Mouse (Mus musculus): ENCODE measurements at regions not wholly inside any gene's neighbourhood (a gene's known extent, or its start where the extent isn't known, plus 50 kb on each side); places are given as distances from the start of the nearest gene placed in this dataset.

DNA sequence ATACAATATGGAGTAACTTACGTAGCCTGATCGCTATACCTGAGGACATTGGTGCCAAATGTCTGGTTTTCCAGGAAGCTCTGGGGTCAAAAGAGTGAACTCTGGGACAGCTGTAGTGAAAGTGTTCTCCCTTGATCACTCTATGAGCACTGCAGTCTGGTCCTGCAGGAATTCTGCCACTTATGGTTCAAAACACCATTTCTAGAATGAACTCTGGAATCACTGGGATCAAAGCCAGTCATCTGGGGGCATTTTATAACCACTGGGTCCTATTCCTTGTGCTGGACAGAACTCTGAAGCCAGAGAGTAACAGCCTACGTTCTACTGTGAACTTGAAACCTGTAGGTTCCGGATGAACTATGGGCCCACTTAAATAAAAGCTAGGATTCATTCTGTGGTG, 173.5 kb upstream of the Nrip1 start:
- Histone ChIP-seq H3K9me3 (ENCODE audit: low read depth, low read length) (no peaks in the 10 kb centered on the region), H3K9ac (no peak overlapping the region), H3K4me2 (no peak overlapping the region), H3K27ac (ENCODE audit: low read depth) (no peak overlapping the region), H3K4me3 (ENCODE audit: low read depth, low read length) (no peak overlapping the region), H3K4me1 (ENCODE audit: insufficient read depth) (no peaks in the 10 kb centered on the region), H3K36me3 (ENCODE audit: insufficient read depth) (no peaks in the 10 kb centered on the region), H3K27me3 (ENCODE audit: insufficient read depth, low read length) (no peaks in the 10 kb centered on the region)
- WGBS, result 91% methylated on average over 4 of the region's 4 CpGs
- ATAC-seq (ENCODE audit: insufficient read depth) (no peak), DNase-seq (no peak)
- no peak for TF ChIP-seq CTCF (IDR thresholded peaks at IDR 0.05; ENCODE audit: low read depth)

DNA sequence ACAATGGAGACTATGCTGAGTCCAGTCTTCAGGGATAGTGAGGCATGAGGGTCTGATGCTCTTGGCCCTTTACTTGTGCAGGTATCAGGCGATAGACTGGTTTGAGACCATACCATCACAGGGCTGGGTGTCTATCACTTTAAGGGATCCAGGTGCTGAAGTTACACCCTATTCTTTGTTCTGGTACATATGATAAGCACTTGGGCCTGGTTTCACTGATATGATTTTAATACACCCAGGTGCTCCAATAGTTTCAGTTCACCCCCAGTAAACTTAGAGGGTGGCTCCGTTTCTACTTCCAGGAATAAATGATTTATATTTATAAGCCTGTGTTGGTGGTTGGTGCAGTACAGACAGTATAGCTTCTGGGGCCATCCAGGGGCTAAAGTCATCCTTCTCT, 173.0 kb upstream of the Nrip1 start:
- no peak overlapping the region for H3K4me3 ChIP-seq (ENCODE audit: low read depth, low read length)
- ATAC-seq (ENCODE audit: insufficient read depth), result no peak
- no peak overlapping the region for H3K27ac ChIP-seq (ENCODE audit: low read depth)
- H3K9ac ChIP-seq, result no peak overlapping the region
- H3K9me3 ChIP-seq (ENCODE audit: low read depth, low read length), result no peaks in the 10 kb centered on the region
- no peaks in the 10 kb centered on the region for H3K36me3 ChIP-seq (ENCODE audit: insufficient read depth)
- WGBS, result 84% methylated on average over 2 of the region's 2 CpGs
- DNase-seq, result no peak
- no peak overlapping the region for H3K4me2 ChIP-seq
- H3K4me1 ChIP-seq (ENCODE audit: insufficient read depth), result no peaks in the 10 kb centered on the region
- no peaks in the 10 kb centered on the region for H3K27me3 ChIP-seq (ENCODE audit: insufficient read depth, low read length)
- no peak for TF ChIP-seq CTCF (IDR thresholded peaks at IDR 0.05; ENCODE audit: low read depth)

DNA sequence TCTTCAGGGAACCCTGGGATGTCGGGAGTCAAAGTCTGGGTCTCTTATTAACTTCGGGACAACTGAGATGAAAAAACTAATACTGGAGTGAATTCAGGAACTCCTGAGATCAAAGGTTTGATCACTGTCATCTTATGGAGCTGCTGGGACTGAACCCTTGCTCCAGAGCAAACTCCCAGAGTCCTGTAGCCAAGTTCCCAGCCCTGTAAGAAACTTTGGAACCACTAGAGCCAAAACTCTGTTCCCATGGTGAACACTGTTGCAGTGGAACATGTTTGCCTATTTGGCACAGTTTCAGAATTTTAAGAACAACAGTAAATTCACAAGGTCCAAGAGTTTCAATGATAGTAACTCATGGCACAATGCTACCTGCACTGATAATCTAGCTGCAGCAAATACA, 172.3 kb upstream of the Nrip1 start:
- Histone ChIP-seq H3K4me1 (ENCODE audit: insufficient read depth) (no peaks in the 10 kb centered on the region), H3K36me3 (ENCODE audit: insufficient read depth) (no peaks in the 10 kb centered on the region), H3K9ac (no peak overlapping the region), H3K27ac (ENCODE audit: low read depth) (no peak overlapping the region), H3K9me3 (ENCODE audit: low read depth, low read length) (no peaks in the 10 kb centered on the region), H3K4me3 (ENCODE audit: low read depth, low read length) (no peak overlapping the region), H3K4me2 (no peak overlapping the region), H3K27me3 (ENCODE audit: insufficient read depth, low read length) (no peaks in the 10 kb centered on the region)
- TF ChIP-seq CTCF (IDR thresholded peaks at IDR 0.05; ENCODE audit: low read depth), result no peak
- WGBS, result 85% methylated on average over 2 of the region's 2 CpGs
- ATAC-seq (ENCODE audit: insufficient read depth), result no peak
- DNase-seq, result no peak

DNA sequence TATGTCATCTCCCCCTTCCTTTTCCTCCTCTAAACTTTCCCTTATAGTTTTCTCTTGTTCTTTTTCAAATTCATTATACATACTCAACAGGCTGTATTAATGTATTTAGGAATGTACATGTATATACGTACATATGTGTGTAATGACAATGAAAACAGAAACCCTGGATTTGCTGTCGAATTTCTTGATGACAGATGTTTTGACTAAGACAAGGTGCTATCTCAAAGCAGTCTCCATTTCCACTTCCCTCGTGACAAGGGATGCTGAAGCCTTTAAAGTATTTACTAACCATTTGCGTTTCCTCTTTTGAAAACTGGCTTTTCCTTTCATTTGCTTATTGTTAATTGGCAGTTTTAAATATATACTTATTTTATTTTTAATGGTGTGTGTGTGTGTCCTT, 171.3 kb upstream of the Nrip1 start:
- DNase-seq (no peak), ATAC-seq (ENCODE audit: insufficient read depth) (no peak)
- Histone ChIP-seq H3K4me1 (ENCODE audit: insufficient read depth) (no peaks in the 10 kb centered on the region), H3K4me2 (no peak overlapping the region), H3K9ac (no peak overlapping the region), H3K4me3 (ENCODE audit: low read depth, low read length) (no peak overlapping the region), H3K36me3 (ENCODE audit: insufficient read depth) (no peaks in the 10 kb centered on the region), H3K27me3 (ENCODE audit: insufficient read depth, low read length) (no peaks in the 10 kb centered on the region), H3K27ac (ENCODE audit: low read depth) (no peak overlapping the region), H3K9me3 (ENCODE audit: low read depth, low read length) (no peaks in the 10 kb centered on the region)
- WGBS, result 66% methylated on average over 4 of the region's 4 CpGs
- TF ChIP-seq CTCF (IDR thresholded peaks at IDR 0.05; ENCODE audit: low read depth), result no peak

DNA sequence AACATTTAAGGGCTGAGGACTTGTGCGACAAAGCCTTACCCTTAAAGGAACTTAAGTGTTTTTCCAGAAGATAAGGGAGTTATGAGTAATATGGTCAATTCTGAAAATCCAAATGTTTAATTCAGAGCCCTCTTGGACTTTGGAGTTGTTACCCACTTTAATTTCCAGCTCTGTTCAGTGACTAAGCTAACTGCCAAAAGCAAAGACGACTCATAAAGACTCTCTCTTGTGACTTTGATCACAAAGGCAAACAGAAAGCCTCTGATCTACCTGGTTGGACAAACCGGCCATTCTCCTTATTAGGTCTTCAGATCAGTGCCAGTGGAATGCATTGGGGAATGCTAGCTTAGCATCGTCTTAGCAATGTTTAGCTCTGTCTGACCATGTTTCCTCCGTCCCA, 167.3 kb upstream of the Nrip1 start:
- peaks cover 5% of the 10 kb centered on the region for H3K4me1 ChIP-seq (ENCODE audit: insufficient read depth)
- DNase-seq, result peak; percentile 23
- WGBS, result 42% methylated on average over 5 of the region's 5 CpGs
- peak overlapping the region; percentile 21; the same call in 1 of the 2 replicates for H3K27ac ChIP-seq (ENCODE audit: low read depth)
- no peaks in the 10 kb centered on the region for H3K36me3 ChIP-seq (ENCODE audit: insufficient read depth)
- ATAC-seq (ENCODE audit: insufficient read depth), result peak; percentile 44
- no peaks in the 10 kb centered on the region for H3K9me3 ChIP-seq (ENCODE audit: low read depth, low read length)
- no peaks in the 10 kb centered on the region for H3K27me3 ChIP-seq (ENCODE audit: insufficient read depth, low read length)
- TF ChIP-seq CTCF (IDR thresholded peaks at IDR 0.05; ENCODE audit: low read depth), result no peak
- H3K4me2 ChIP-seq, result no peak overlapping the region
- H3K4me3 ChIP-seq (ENCODE audit: low read depth, low read length), result no peak overlapping the region
- no peak overlapping the region for H3K9ac ChIP-seq

DNA sequence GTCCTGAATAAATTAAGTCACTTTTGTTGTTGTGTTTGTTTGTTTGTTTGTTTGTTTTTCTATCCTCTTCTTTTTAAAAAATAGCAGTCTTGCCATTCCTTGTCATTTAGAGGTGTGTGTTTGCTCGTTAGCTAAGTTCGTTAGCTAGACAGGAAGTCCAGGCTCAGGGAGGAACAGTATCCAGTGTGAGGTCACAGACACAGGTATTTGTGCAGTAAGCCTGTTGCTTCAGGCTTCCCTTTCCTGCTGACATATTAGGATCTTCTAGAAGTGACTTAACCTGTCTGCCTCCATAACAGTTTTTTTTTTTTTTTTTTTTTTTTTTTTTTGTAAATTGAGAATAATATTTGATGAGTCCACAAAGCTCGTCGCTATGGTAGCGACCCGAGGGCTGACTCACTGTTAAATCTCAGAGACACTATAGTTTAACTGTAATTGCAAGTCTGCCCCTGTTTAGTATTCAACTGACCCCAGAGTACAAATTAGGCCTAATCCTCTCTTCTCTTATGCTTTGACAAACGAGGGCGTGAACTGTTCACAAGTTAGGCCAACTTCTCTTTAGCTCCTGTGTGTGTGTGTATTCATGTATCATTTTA, 166.8 kb upstream of the Nrip1 start:
- ATAC-seq (ENCODE audit: insufficient read depth) (peak; percentile 50), DNase-seq (peak; percentile 27)
- no peak for TF ChIP-seq CTCF (IDR thresholded peaks at IDR 0.05; ENCODE audit: low read depth)
- peaks cover 5% of the 10 kb centered on the region for H3K4me1 ChIP-seq (ENCODE audit: insufficient read depth)
- WGBS, result 50% methylated on average over 8 of the region's 8 CpGs
- no peak overlapping the region for H3K27ac ChIP-seq (ENCODE audit: low read depth)
- no peaks in the 10 kb centered on the region for H3K9me3 ChIP-seq (ENCODE audit: low read depth, low read length)
- H3K27me3 ChIP-seq (ENCODE audit: insufficient read depth, low read length), result no peaks in the 10 kb centered on the region
- no peak overlapping the region for H3K9ac ChIP-seq
- no peaks in the 10 kb centered on the region for H3K36me3 ChIP-seq (ENCODE audit: insufficient read depth)
- no peak overlapping the region for H3K4me3 ChIP-seq (ENCODE audit: low read depth, low read length)
- H3K4me2 ChIP-seq, result no peak overlapping the region

DNA sequence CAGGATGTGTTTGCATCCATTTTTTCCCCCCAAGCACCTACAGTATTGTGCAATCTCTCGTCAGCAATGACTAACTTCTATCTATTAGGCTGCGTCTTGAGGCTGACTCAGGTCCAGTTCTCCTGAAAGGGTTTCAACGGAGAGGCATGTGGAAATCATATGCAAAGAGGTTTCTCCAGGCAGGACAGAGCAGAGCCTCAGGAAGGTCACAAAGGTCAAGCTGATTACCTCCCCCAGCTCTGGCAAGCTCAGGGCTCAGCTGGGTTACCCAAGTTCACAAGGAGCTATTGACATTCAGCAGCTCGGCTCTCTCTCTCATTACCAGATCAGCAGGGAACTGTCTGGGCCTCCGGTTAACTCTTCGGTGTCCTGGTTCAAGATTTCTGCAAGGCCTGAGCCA, 166.0 kb upstream of the Nrip1 start:
- no peak for TF ChIP-seq CTCF (IDR thresholded peaks at IDR 0.05; ENCODE audit: low read depth)
- peaks cover 5% of the 10 kb centered on the region for H3K4me1 ChIP-seq (ENCODE audit: insufficient read depth)
- no peak overlapping the region for H3K4me2 ChIP-seq
- DNase-seq (peak; percentile 47), ATAC-seq (ENCODE audit: insufficient read depth) (peak; percentile 59; the same call in 1 of the 2 replicates)
- H3K9me3 ChIP-seq (ENCODE audit: low read depth, low read length), result no peaks in the 10 kb centered on the region
- H3K9ac ChIP-seq, result no peak overlapping the region
- H3K27ac ChIP-seq (ENCODE audit: low read depth), result peak overlapping the region; percentile 42; the same call in 1 of the 2 replicates
- no peaks in the 10 kb centered on the region for H3K27me3 ChIP-seq (ENCODE audit: insufficient read depth, low read length)
- no peak overlapping the region for H3K4me3 ChIP-seq (ENCODE audit: low read depth, low read length)
- H3K36me3 ChIP-seq (ENCODE audit: insufficient read depth), result no peaks in the 10 kb centered on the region
- 12% methylated on average over 6 of the region's 6 CpGs for WGBS

DNA sequence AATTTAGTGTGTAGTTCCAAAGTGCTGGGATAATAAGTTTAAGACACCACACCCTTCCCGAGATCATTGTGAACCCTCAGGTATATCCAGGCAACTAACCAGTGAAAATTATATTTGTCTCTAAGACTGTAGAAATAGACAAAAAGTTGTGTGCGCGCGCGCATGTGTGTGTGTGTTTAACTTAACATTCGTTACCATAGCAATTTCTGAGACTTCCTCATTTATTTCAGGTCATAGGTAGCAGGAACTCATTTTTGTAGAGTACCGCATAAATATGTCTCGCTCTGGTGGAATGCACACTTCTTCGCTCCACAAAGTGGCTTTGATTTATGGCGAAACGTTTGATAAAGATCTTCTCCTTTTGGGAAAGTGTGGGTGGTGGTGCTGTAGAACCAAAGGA, 164.2 kb upstream of the Nrip1 start:
- no peak overlapping the region for H3K4me2 ChIP-seq
- H3K4me3 ChIP-seq (ENCODE audit: low read depth, low read length), result no peak overlapping the region
- no peaks in the 10 kb centered on the region for H3K36me3 ChIP-seq (ENCODE audit: insufficient read depth)
- 81% methylated on average over 11 of the region's 11 CpGs for WGBS
- no peaks in the 10 kb centered on the region for H3K9me3 ChIP-seq (ENCODE audit: low read depth, low read length)
- TF ChIP-seq CTCF (IDR thresholded peaks at IDR 0.05; ENCODE audit: low read depth), result no peak
- peaks cover 5% of the 10 kb centered on the region for H3K4me1 ChIP-seq (ENCODE audit: insufficient read depth)
- no peak overlapping the region for H3K9ac ChIP-seq
- H3K27me3 ChIP-seq (ENCODE audit: insufficient read depth, low read length), result no peaks in the 10 kb centered on the region
- ATAC-seq (ENCODE audit: insufficient read depth) (no peak), DNase-seq (no peak)
- H3K27ac ChIP-seq (ENCODE audit: low read depth), result no peak overlapping the region

All from lung, embryonic 14.5 days (tissue).